Mouse (Mus musculus) hindbrain, embryonic 14.5 days (tissue): ENCODE results near the gene Fam171a2. TPM values are rescaled to one million over a fixed set of nuclear protein-coding genes. Genes with fewer than 3 reads are reported as not detected.

Experiments
- ATAC-seq: fragments of 200-750 bp; cut with Nextera tagmentation; 2 replicates; pipeline ENCODE4 v1.8.0; 2017; ENCODE audit warnings: moderate number of reproducible peaks, mild to moderate bottlenecking, moderate TSS enrichment, moderate library complexity; ENCODE audit not compliant: low FRiP score
- DNase-seq: peaks from one replicate; pipeline ENCODE4 v3.0.0-alpha.2; 2015; ENCODE audit warnings: low spot score
- H3K27ac ChIP-seq: fragments of 300-500 bp; sonication (generic); 2 replicates; pipeline ENCODE4 v1.5.1; 2014; ENCODE audit warnings: mild to moderate bottlenecking, moderate library complexity
- H3K27me3 ChIP-seq: fragments of 300-500 bp; sonication (generic); 2 replicates; pipeline ENCODE4 v1.6.1; 2014; ENCODE audit warnings: mild to moderate bottlenecking, low read length, mixed read lengths; ENCODE audit not compliant: control insufficient read depth, insufficient read depth
- H3K36me3 ChIP-seq: fragments of 300-500 bp; sonication (generic); replicated peaks from 2 replicates; pipeline ENCODE4 v1.6.1; 2014; ENCODE audit not compliant: control insufficient read depth, insufficient read depth
- H3K4me1 ChIP-seq: fragments of 300-500 bp; sonication (generic); replicated peaks from 2 replicates; pipeline ENCODE4 v1.6.1; 2014; ENCODE audit warnings: antibody characterized with exemption, low read length, mixed read lengths; ENCODE audit not compliant: control insufficient read depth, insufficient read depth
- H3K4me2 ChIP-seq: fragments of 300-500 bp; sonication (generic); replicated peaks from 2 replicates; pipeline ENCODE4 v1.6.1; 2014; ENCODE audit warnings: mild to moderate bottlenecking, moderate library complexity
- H3K4me3 ChIP-seq: fragments of 300-500 bp; sonication (generic); replicated peaks from 2 replicates; pipeline ENCODE4 v1.5.1; 2014; ENCODE audit warnings: mild to moderate bottlenecking, low read length
- H3K9ac ChIP-seq: fragments of 300-500 bp; sonication (generic); 2 replicates; pipeline ENCODE4 v1.6.1; 2014
- H3K9me3 ChIP-seq: fragments of 300-500 bp; sonication (generic); 2 replicates; pipeline ENCODE4 v1.6.1; 2016; ENCODE audit warnings: low read length; ENCODE audit not compliant: control insufficient read depth
- WGBS: fragments of 180-500 bp; shearing (Covaris S2); extraction: QIAGEN DNeasy Blood & Tissue Kit; methylation state at CpG from one replicate; pipeline ENCODE4 v1.1.7; 2014; 5-methylcytosine and 5-hydroxymethylcytosine counted together
- polyA plus RNA-seq: library from polyadenylated mRNA; unstranded; fragments of >200 nt; fragmentation: Nextera tagmentation; extraction: Ambion mirVana; gene quantifications from 2 replicates; pipeline ENCODE4 v1.2.1, GENCODE M21; 2014

Gene Fam171a2
- polyA plus RNA-seq, 1 experiment from 2014 or later = 30.9 TPM

DNA sequence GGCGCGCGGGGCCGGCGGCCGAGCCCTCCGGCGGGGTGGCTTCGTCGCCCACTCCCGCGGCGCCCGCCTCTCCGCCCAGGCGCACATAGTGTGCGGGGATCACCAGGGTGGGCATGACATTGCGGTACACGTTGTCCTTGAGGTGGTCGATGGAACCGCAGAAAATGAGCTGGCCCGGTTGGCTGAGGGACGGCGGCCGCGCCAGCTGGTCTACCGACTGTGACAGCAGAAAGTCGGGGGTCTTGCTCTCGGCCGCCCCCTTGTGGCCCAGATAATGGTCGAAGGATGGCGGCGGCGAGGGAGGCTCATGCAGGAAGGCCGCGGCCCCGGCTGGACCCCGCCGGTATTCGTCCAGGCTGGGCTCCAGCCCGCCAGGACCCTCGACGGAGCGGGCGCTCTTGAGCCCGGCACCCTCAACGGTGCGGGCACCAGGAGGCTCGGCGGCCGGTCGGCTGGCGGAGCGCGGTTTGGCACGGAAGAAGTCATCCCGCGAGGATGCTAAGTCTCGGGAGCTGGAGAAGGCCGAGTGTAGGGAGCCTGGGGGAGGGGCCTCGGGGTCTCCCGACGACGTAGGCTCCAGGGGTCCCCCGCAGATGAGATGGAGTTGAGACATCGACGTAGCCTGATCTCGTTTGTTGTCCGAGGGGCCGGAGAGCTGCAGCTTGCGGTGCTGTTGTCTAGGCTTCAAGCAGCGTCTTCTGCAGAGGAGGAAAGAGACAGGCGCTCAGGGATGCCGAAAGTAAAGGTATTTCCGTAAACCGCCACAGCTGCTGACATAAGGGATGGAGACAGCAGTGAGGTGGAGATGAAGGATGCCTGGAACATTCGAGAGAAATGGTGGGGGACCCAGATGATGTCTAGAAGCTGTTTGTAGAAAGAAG lies 9.0 kb downstream of the Fam171a2 start:
- Histone ChIP-seq H3K9ac (peak overlapping the region; percentile 41), H3K9me3 (no peaks in the 10 kb centered on the region), H3K4me3 (peak overlapping the region; percentile 14), H3K36me3 (peaks cover 95% of the 10 kb centered on the region), H3K27me3 (no peaks in the 10 kb centered on the region), H3K4me1 (peaks cover 18% of the 10 kb centered on the region), H3K4me2 (peak overlapping the region; percentile 44), H3K27ac (no peak overlapping the region)
- DNase-seq = peak; percentile 81
- WGBS = 10% methylated on average over 77 of the region's 77 CpGs
- peak; percentile 33; the same call in 1 of the 2 replicates for ATAC-seq

- peaks cover 85% of the 10 kb centered on the region for H3K36me3 ChIP-seq
- no peak overlapping the region for H3K27ac ChIP-seq
- no peaks in the 10 kb centered on the region for H3K9me3 ChIP-seq
- H3K27me3 ChIP-seq = no peaks in the 10 kb centered on the region
- DNase-seq (no peak), ATAC-seq (no peak)
- peak overlapping the region; percentile 14 for H3K4me3 ChIP-seq
- WGBS = 5% methylated on average over 86 of the region's 87 CpGs
- peak overlapping the region; percentile 41 for H3K9ac ChIP-seq
- H3K4me1 ChIP-seq = peaks cover 18% of the 10 kb centered on the region
- H3K4me2 ChIP-seq = peak overlapping the region; percentile 44
Observed at GRCm38 (mm10) chr11:102437120-102438061, 10.1 kb downstream of the Fam171a2 start.

- H3K27ac ChIP-seq = no peak overlapping the region
- no peak overlapping the region for H3K4me3 ChIP-seq
- peaks cover 18% of the 10 kb centered on the region for H3K4me1 ChIP-seq
- no peak overlapping the region for H3K4me2 ChIP-seq
- DNase-seq (no peak), ATAC-seq (no peak)
- WGBS = 87% methylated on average over 10 of the region's 10 CpGs
- no peaks in the 10 kb centered on the region for H3K9me3 ChIP-seq
- no peaks in the 10 kb centered on the region for H3K27me3 ChIP-seq
- H3K9ac ChIP-seq = no peak overlapping the region
- H3K36me3 ChIP-seq = peaks cover 75% of the 10 kb centered on the region
Observed at GRCm38 (mm10) chr11:102436471-102436790, 11.1 kb downstream of the Fam171a2 start.

DNA sequence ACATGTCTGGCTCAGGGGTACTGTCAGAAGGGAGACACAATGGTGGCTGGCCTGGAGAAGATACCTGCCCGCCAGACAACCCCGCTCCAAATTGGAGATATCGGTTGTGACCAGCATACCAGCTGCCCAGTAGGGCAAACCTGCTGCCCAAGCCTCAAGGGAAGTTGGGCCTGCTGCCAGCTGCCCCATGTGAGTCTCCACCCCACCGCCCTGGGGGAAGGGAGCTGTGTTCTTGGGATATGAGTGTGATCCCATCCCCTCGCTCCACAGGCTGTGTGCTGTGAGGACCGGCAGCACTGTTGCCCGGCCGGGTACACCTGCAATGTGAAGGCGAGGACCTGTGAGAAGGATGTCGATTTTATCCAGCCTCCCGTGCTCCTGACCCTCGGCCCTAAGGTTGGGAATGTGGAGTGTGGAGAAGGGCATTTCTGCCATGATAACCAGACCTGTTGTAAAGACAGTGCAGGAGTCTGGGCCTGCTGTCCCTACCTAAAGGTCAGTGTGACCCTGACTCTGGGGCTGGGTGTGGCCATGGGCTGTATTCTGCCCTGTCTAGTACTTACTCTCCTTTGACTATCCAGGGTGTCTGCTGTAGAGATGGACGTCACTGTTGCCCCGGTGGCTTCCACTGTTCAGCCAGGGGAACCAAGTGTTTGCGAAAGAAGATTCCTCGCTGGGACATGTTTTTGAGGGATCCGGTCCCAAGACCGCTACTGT lies 11.6 kb downstream of the Fam171a2 start:
- no peaks in the 10 kb centered on the region for H3K9me3 ChIP-seq
- H3K27me3 ChIP-seq = no peaks in the 10 kb centered on the region
- WGBS = 88% methylated on average over 18 of the region's 18 CpGs
- DNase-seq (no peak), ATAC-seq (no peak)
- no peak overlapping the region for H3K4me2 ChIP-seq
- no peak overlapping the region for H3K27ac ChIP-seq
- H3K4me1 ChIP-seq = peaks cover 18% of the 10 kb centered on the region
- peaks cover 70% of the 10 kb centered on the region for H3K36me3 ChIP-seq
- H3K4me3 ChIP-seq = no peak overlapping the region
- H3K9ac ChIP-seq = no peak overlapping the region

- Histone ChIP-seq H3K27me3 (no peaks in the 10 kb centered on the region), H3K4me2 (no peak overlapping the region), H3K27ac (no peak overlapping the region), H3K9ac (no peak overlapping the region), H3K9me3 (no peaks in the 10 kb centered on the region), H3K4me3 (no peak overlapping the region), H3K4me1 (peaks cover 18% of the 10 kb centered on the region), H3K36me3 (peaks cover 61% of the 10 kb centered on the region)
- ATAC-seq (no peak), DNase-seq (no peak)
- 87% methylated on average over 11 of the region's 11 CpGs for WGBS
Observed at GRCm38 (mm10) chr11:102434816-102435705, 12.4 kb downstream of the Fam171a2 start.

GRCm38 (mm10) chr11:102434406-102434805 lies 13.1 kb downstream of the Fam171a2 start:
- 0 out of 2 replicates have a peak overlapping the region, but pooled peaks have one; percentile 10 for H3K9ac ChIP-seq
- peaks cover 25% of the 10 kb centered on the region for H3K4me1 ChIP-seq
- peaks cover 55% of the 10 kb centered on the region for H3K36me3 ChIP-seq
- H3K4me3 ChIP-seq = no peak overlapping the region
- H3K27me3 ChIP-seq = no peaks in the 10 kb centered on the region
- no peak overlapping the region for H3K27ac ChIP-seq
- WGBS = 9% methylated on average over 7 of the region's 7 CpGs
- peak; percentile 95 for DNase-seq
- H3K4me2 ChIP-seq = no peak overlapping the region
- ATAC-seq = peak; percentile 41; the same call in 1 of the 2 replicates
- no peaks in the 10 kb centered on the region for H3K9me3 ChIP-seq

GRCm38 (mm10) chr11:102433866-102434265 lies 13.6 kb downstream of the Fam171a2 start:
- no peak overlapping the region for H3K27ac ChIP-seq
- 90% methylated on average over 7 of the region's 7 CpGs for WGBS
- H3K4me2 ChIP-seq = no peak overlapping the region
- no peaks in the 10 kb centered on the region for H3K27me3 ChIP-seq
- H3K9ac ChIP-seq = 0 out of 2 replicates have a peak overlapping the region, but pooled peaks have one; percentile 10
- peaks cover 50% of the 10 kb centered on the region for H3K36me3 ChIP-seq
- no peak for ATAC-seq
- no peaks in the 10 kb centered on the region for H3K9me3 ChIP-seq
- DNase-seq = no peak
- H3K4me3 ChIP-seq = no peak overlapping the region
- H3K4me1 ChIP-seq = peaks cover 25% of the 10 kb centered on the region

- Histone ChIP-seq H3K9ac (no peak overlapping the region), H3K9me3 (no peaks in the 10 kb centered on the region), H3K36me3 (peaks cover 40% of the 10 kb centered on the region), H3K27me3 (no peaks in the 10 kb centered on the region), H3K4me2 (no peak overlapping the region), H3K4me1 (peaks cover 18% of the 10 kb centered on the region), H3K4me3 (no peak overlapping the region), H3K27ac (no peak overlapping the region)
- ATAC-seq = no peak
- 90% methylated on average over 6 of the region's 6 CpGs for WGBS
- DNase-seq = no peak
Observed at GRCm38 (mm10) chr11:102432896-102433295, 14.6 kb downstream of the Fam171a2 start.
